Mouse (Mus musculus): ENCODE results near the gene Dzank1. TPM values are rescaled to one million over a fixed set of nuclear protein-coding genes. Genes with fewer than 3 reads are reported as not detected.

Dzank1 gene
- polyA plus RNA-seq, 1 experiment from 2014 or later, result 0.25 TPM

Other genes with a start within 250 kb of the Dzank1 start
- 0.13 and 0.31 TPM in 2 replicates for gene Ovol2, start 195.3 kb downstream of the Dzank1 start, polyA plus RNA-seq (2015; fragmentation: Nextera tagmentation; extraction: Ambion mirVana)
- gene Kat14, start 158.4 kb downstream of the Dzank1 start, polyA plus RNA-seq (2015; fragmentation: Nextera tagmentation; extraction: Ambion mirVana), result 29.0 and 31.5 TPM in 2 replicates
- 1.8 and 3.8 TPM in 2 replicates for gene Pet117, start 158.4 kb downstream of the Dzank1 start, polyA plus RNA-seq (2015; fragmentation: Nextera tagmentation; extraction: Ambion mirVana)
- 19.0 and 21.5 TPM in 2 replicates for gene Polr3f, start 304 bp upstream of the Dzank1 start, polyA plus RNA-seq (2015; fragmentation: Nextera tagmentation; extraction: Ambion mirVana)
- gene Rbbp9, start 23.5 kb upstream of the Dzank1 start, polyA plus RNA-seq (2015; fragmentation: Nextera tagmentation; extraction: Ambion mirVana), result 18.6 and 21.0 TPM in 2 replicates
- 84.7 and 96.1 TPM in 2 replicates for gene Sec23b, start 28.8 kb upstream of the Dzank1 start, polyA plus RNA-seq (2015; fragmentation: Nextera tagmentation; extraction: Ambion mirVana)
- 60.4 and 67.0 TPM in 2 replicates for gene Smim26, start 66.6 kb upstream of the Dzank1 start, polyA plus RNA-seq (2015; fragmentation: Nextera tagmentation; extraction: Ambion mirVana)
- gene Dtd1, start 72.5 kb upstream of the Dzank1 start, polyA plus RNA-seq (2015; fragmentation: Nextera tagmentation; extraction: Ambion mirVana), result 42.0 and 44.9 TPM in 2 replicates